Mouse (Mus musculus): Measurements from ENCODE around the gene Caskin2.

DNA sequence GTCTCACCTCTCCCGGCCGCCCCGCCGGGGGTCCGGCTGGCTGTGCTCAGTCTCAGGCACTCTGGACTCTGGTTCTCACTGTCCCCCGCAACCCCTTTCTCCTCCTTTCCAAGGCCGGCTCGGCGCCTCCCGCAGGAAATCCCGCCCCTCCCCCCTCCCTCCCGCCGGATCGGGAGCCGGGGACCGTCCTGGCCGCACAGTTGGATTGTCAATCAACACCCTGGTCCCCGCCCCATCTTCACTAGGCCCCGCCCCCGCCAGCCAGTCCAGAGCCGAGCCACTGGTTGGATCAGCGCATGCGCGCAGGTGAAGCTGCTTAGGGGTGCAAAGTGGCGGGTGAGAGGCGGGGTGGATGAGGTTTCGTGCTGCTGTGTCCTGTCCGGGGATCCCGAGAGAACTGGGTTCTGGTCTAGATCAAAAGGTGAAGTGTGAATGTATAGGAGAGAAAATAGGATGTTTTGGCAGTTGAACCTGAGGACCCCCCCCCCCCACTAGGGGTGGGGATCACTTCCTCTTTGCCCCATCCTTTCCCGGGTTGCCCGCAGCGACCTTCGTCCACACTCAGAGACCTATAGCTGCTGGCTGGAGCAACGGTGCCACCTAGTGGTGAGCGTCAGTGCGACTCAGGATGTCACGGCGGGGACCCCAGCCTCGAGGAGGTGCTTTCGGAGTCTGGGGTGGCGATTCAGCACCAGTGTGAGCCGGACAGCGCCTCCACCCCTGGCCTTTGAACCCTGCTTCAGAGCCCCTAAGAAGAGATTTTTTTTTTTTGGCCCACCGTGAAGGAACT, at the start of gene Caskin2:
- peak; percentile 36; the same call in 1 of the 2 replicates for TF ChIP-seq POLR2A (IDR thresholded peaks at IDR 0.05; ENCODE audit: borderline replicate concordance, insufficient read depth, low read length)
- peak; percentile 94 for TF ChIP-seq CTCF (IDR thresholded peaks at IDR 0.05; ENCODE audit: borderline replicate concordance, insufficient read depth, low read depth, low read length)

Measured in cerebellum, adult 2 months (tissue).